Mouse (Mus musculus): ENCODE measurements around the gene Gm20388.

DNA sequence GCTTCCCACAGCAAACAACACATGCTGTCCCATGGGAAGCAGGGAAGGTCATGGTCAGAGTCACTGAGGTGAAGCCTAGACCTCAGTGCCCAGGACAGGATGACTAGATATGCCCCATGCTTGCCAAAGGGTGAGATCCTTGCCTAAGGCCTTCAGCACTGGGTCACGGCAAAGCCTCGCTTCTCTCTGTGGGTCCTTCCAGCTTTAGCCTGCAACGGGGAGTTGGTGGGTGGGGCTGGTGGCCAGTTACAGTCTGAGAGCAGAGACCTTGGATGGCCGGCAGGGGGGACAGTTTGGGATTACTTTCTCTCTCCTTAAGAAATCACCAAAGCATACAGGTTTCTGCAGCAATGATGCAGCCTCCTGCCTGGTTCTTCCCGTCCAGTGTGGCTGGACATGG is 877.0 kb downstream of the Gm20388 start:
- TF ChIP-seq CTCF (IDR thresholded peaks at IDR 0.05; ENCODE audit: extremely low read depth, insufficient read depth, low read length) (no peak), POLR2A (IDR thresholded peaks at IDR 0.05; ENCODE audit: extremely low read depth, insufficient read depth, low read length) (no peak)

All from cortical plate, adult 2 months (tissue).